Mouse (Mus musculus) CH12.LX (cell line): ENCODE measurements around the gene Ppt2. TPM values are rescaled to one million over a fixed set of nuclear protein-coding genes. Genes with fewer than 3 reads are reported as not detected.

ENCODE experiments used
- DNase-seq: peaks from one replicate; pipeline ENCODE4 v3.0.0-alpha.2; 2013; ENCODE audit errors: extremely low read depth
- H3K27ac ChIP-seq: 2 replicates; pipeline ENCODE4 v1.5.1; 2012; ENCODE audit warnings: low read depth, mild to moderate bottlenecking, control low read depth, moderate library complexity; ENCODE audit not compliant: insufficient read depth
- H3K27me3 ChIP-seq: replicated peaks from 2 replicates; pipeline ENCODE3; 2012; ENCODE audit warnings: inconsistent platforms
- H3K36me3 ChIP-seq, 2 experiments: replicated peaks in 1 of 2; 2 replicates each; pipeline versions ENCODE3 to v1.6.1; 2012; ENCODE audit warnings: inconsistent platforms in 1 of 2, low read length in 1 of 2, mild to moderate bottlenecking in 1 of 2, mixed read lengths in 1 of 2, moderate library complexity in 1 of 2; ENCODE audit not compliant: control insufficient read depth in 1 of 2, insufficient read depth in 1 of 2
- H3K4me1 ChIP-seq, 2 experiments: 2 replicates each; pipeline ENCODE4 v1.6.1; 2012; ENCODE audit warnings: inconsistent platforms in 1 of 2, moderate library complexity in 1 of 2; ENCODE audit not compliant: insufficient read depth in 2 of 2, control insufficient read depth in 1 of 2
- H3K4me2 ChIP-seq: 2 replicates; pipeline ENCODE4 v1.6.1; 2012; ENCODE audit warnings: low read depth, mild to moderate bottlenecking, control low read depth; ENCODE audit not compliant: poor library complexity, insufficient read depth, severe bottlenecking
- H3K4me3 ChIP-seq, 3 experiments: fragments of 150-350 bp in 1 of 3; sonication (generic) in 1 of 3; replicated peaks in 1 of 3; 2 replicates each; pipeline versions ENCODE3 to v1.5.1; 2011 to 2012; ENCODE audit warnings: low read depth in 2 of 3, low read length in 2 of 3, mild to moderate bottlenecking in 2 of 3, moderate library complexity in 2 of 3, control low read depth in 1 of 3, improper control_type of control experiment in 1 of 3, inconsistent platforms in 1 of 3, mixed read lengths in 1 of 3; ENCODE audit not compliant: poor library complexity in 1 of 3
- H3K79me2 ChIP-seq: replicated peaks from 2 replicates; pipeline ENCODE4 v1.6.1; 2012; ENCODE audit warnings: mild to moderate bottlenecking, moderate library complexity; ENCODE audit not compliant: control insufficient read depth, poor library complexity, insufficient read depth, severe bottlenecking; ENCODE audit errors: extremely low read depth
- H3K9ac ChIP-seq: 2 replicates; pipeline ENCODE4 v1.6.1; 2012; ENCODE audit warnings: low read depth, mild to moderate bottlenecking, control low read depth, moderate library complexity; ENCODE audit not compliant: insufficient read depth
- H3K9me3 ChIP-seq: replicated peaks from 2 replicates; pipeline ENCODE3; 2012; ENCODE audit warnings: low read length, inconsistent platforms, mixed read lengths
- BHLHE40 ChIP-seq: IDR thresholded peaks from 2 replicates; pipeline ENCODE4 v1.6.1; 2011; ENCODE audit warnings: mild to moderate bottlenecking, low read depth, low read length, improper control_type of control experiment
- CHD1 ChIP-seq: IDR thresholded peaks from 2 replicates; pipeline ENCODE4 v1.6.1; 2012; ENCODE audit warnings: low read depth, low read length, improper control_type of control experiment, inconsistent platforms
- CHD2 ChIP-seq: IDR thresholded peaks from 2 replicates; pipeline ENCODE4 v1.6.1; 2011; ENCODE audit warnings: low read length, improper control_type of control experiment
- ELF1 ChIP-seq: IDR thresholded peaks from 2 replicates; pipeline ENCODE4 v1.6.1; 2014; ENCODE audit warnings: low read depth, mild to moderate bottlenecking, inconsistent platforms, low read length, improper control_type of control experiment
- EP300 ChIP-seq: IDR thresholded peaks from 2 replicates; pipeline ENCODE4 v1.6.1; 2011; ENCODE audit warnings: low read length, improper control_type of control experiment
- HCFC1 ChIP-seq: IDR thresholded peaks from 2 replicates; pipeline ENCODE4 v1.6.1; 2012; ENCODE audit warnings: low read depth, mild to moderate bottlenecking, inconsistent platforms, low read length, improper control_type of control experiment
- IRF4 ChIP-seq: IDR thresholded peaks from 2 replicates; pipeline ENCODE4 v1.6.1; 2014; ENCODE audit warnings: low read depth, mild to moderate bottlenecking, inconsistent platforms, low read length, improper control_type of control experiment
- JUN ChIP-seq: IDR thresholded peaks from 2 replicates; pipeline ENCODE4 v1.6.1; 2011; ENCODE audit warnings: low read depth, mild to moderate bottlenecking, low read length, improper control_type of control experiment, moderate library complexity; ENCODE audit not compliant: insufficient read depth
- KAT2A ChIP-seq: IDR thresholded peaks from 2 replicates; pipeline ENCODE4 v1.6.1; 2012; ENCODE audit warnings: low read length, improper control_type of control experiment, inconsistent platforms; ENCODE audit not compliant: insufficient replicate concordance
- MAFK ChIP-seq: IDR thresholded peaks from 2 replicates; pipeline ENCODE4 v1.6.1; 2011; ENCODE audit warnings: low read length, improper control_type of control experiment; ENCODE audit not compliant: insufficient replicate concordance
- MAX ChIP-seq: IDR thresholded peaks from 2 replicates; pipeline ENCODE4 v1.6.1; 2011; ENCODE audit warnings: low read length, improper control_type of control experiment
- MAZ ChIP-seq: IDR thresholded peaks from 2 replicates; pipeline ENCODE4 v1.6.1; 2012; ENCODE audit warnings: low read depth, mild to moderate bottlenecking, inconsistent platforms, low read length, improper control_type of control experiment, moderate library complexity
- MXI1 ChIP-seq: IDR thresholded peaks from 2 replicates; pipeline ENCODE4 v1.6.1; 2011; ENCODE audit warnings: mild to moderate bottlenecking, low read depth, low read length, improper control_type of control experiment
- NELFE ChIP-seq: IDR thresholded peaks from 2 replicates; pipeline ENCODE4 v1.6.1; 2011; ENCODE audit warnings: low read depth, low read length, improper control_type of control experiment
- NRF1 ChIP-seq: IDR thresholded peaks from 2 replicates; pipeline ENCODE4 v1.6.1; 2014; ENCODE audit warnings: low read depth, mild to moderate bottlenecking, inconsistent platforms, low read length, improper control_type of control experiment, moderate library complexity
- POLR2A ChIP-seq: IDR thresholded peaks from 2 replicates; pipeline ENCODE4 v1.6.1; 2011; ENCODE audit warnings: low read depth, mild to moderate bottlenecking, improper control_type of control experiment, low read length
- SIN3A ChIP-seq: IDR thresholded peaks from 2 replicates; pipeline ENCODE4 v1.6.1; 2012; ENCODE audit warnings: low read length, improper control_type of control experiment, inconsistent platforms
- TBP ChIP-seq: conservative IDR thresholded peaks from 2 replicates; pipeline ENCODE4 v1.6.1; 2011; ENCODE audit warnings: low read depth, low read length, improper control_type of control experiment
- TCF12 ChIP-seq: IDR thresholded peaks from 2 replicates; pipeline ENCODE4 v1.6.1; 2014; ENCODE audit warnings: low read depth, mild to moderate bottlenecking, inconsistent platforms, low read length, improper control_type of control experiment
- UBTF ChIP-seq: IDR thresholded peaks from 2 replicates; pipeline ENCODE4 v1.6.1; 2012; ENCODE audit warnings: low read depth, mild to moderate bottlenecking, inconsistent platforms, low read length, improper control_type of control experiment, moderate library complexity
- USF2 ChIP-seq: conservative IDR thresholded peaks from 2 replicates; pipeline ENCODE4 v1.6.1; 2011; ENCODE audit warnings: low read depth, low read length, improper control_type of control experiment
- ZMIZ1 ChIP-seq: IDR thresholded peaks from 2 replicates; pipeline ENCODE4 v1.6.1; 2012; ENCODE audit warnings: low read depth, mild to moderate bottlenecking, inconsistent platforms, low read length, improper control_type of control experiment
- ZNF384 ChIP-seq: IDR thresholded peaks from 2 replicates; pipeline ENCODE4 v1.6.1; 2012; ENCODE audit warnings: low read depth, low read length, improper control_type of control experiment, inconsistent platforms
- dilution Hi-C: fragments of 300-500 bp; cut with MboI; formaldehyde crosslinking; loops from 2 replicates; pipeline ENCODE4 v1.14.3; 2020; ENCODE audit warnings: low sequenced_read_pairs; ENCODE audit not compliant: extremely low pct_unique_long_range_greater_than_20kb, extremely low pct_ligation_motif_present
- in situ Hi-C: fragments of 300-500 bp; cut with MboI; formaldehyde crosslinking; loops from 3 replicates; pipeline ENCODE4 v1.14.3; 2019; ENCODE audit warnings: low sequenced_read_pairs, low pct_ligation_motif_present, low pct_unique_long_range_greater_than_20kb, mixed read lengths
- polyA plus RNA-seq: library from polyadenylated mRNA; unstranded; fragments of >175 nt; gene quantifications from 2 replicates; pipeline ENCODE4 v1.2.1, GENCODE M21; 2012; ENCODE audit warnings: low read depth; ENCODE audit not compliant: insufficient read length
- total RNA-seq, 2 experiments: library from RNA; depleted of rRNA; stranded (reverse); fragments of 300-350 nt in 1 of 2; fragments of >200 nt in 1 of 2; gene quantifications; 2 replicates each; pipeline ENCODE4 v1.2.3; 2012 to 2014

The Ppt2 gene
- total and polyA plus RNA-seq, 3 experiments: 0.84 to 1.9 TPM; not detected in 1

GRCm38 (mm10) chr17:34607997-34608396 is 20.3 kb downstream of the Ppt2 start:
- Histone ChIP-seq H3K79me2 (peaks cover 5% of the 10 kb centered on the region), H3K9ac (no peak overlapping the region), H3K9me3 (no peaks in the 10 kb centered on the region), H3K36me3 (peaks cover 29 to 54% of the 10 kb centered on the region in 2 experiments), H3K27ac (no peak overlapping the region), H3K27me3 (no peaks in the 10 kb centered on the region), H3K4me2 (no peak overlapping the region), H3K4me3 (no peak overlapping the region), H3K4me1 (peaks cover 9 to 26% of the 10 kb centered on the region in 2 experiments)
- in situ Hi-C loops: no loop called here
- TF ChIP-seq MAX (no peak), HCFC1 (no peak), BHLHE40 (no peak), EP300 (no peak), IRF4 (no peak), TCF12 (no peak), USF2 (no peak)
- no peak for DNase-seq
- dilution Hi-C loops: no loop called here

- Histone ChIP-seq H3K4me3 (peak overlapping the region; percentile 63 to 97 (median 82)), H3K9me3 (no peaks in the 10 kb centered on the region), H3K4me2 (peak overlapping the region; percentile 71), H3K36me3 (peaks cover 19 to 48% of the 10 kb centered on the region in 2 experiments), H3K79me2 (peaks cover 12% of the 10 kb centered on the region), H3K4me1 (peaks cover 12 to 39% of the 10 kb centered on the region in 2 experiments), H3K27ac (peak overlapping the region; percentile 66), H3K27me3 (no peaks in the 10 kb centered on the region), H3K9ac (peak overlapping the region; percentile 97)
- dilution Hi-C loops: no loop called here
- TF ChIP-seq NELFE (no peak), KAT2A (no peak), ZMIZ1 (no peak), MXI1 (0 out of 2 replicates have a peak, but pooled peaks have one; percentile 5), EP300 (no peak)
- in situ Hi-C loops: no loop called here
- DNase-seq: peak; percentile 20
Measured at GRCm38 (mm10) chr17:34606186-34607039, 21.9 kb downstream of the Ppt2 start.

DNA sequence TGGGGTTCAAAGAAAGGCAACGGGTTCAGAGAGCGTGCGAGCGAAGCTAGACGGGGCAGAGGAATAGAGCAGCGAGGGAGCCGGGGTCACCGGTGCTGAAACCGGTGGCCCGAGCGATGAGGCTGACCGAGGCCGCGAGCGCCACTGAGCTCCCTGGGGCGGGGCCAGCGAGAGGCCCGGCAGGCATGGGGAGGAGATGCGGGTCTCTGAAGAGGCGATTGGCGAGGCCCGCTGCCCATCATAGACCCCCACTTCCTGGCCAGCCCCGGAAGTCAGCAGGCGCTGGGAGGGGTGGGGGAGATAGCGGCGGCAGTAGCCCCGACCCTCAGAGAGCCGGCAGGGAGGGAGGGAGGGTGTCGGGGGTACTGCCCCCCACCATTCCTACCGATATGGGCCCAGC is 22.7 kb downstream of the Ppt2 start:
- peaks cover 16 to 44% of the 10 kb centered on the region in 2 experiments for H3K36me3 ChIP-seq
- peaks cover 12 to 39% of the 10 kb centered on the region in 2 experiments for H3K4me1 ChIP-seq
- H3K9ac ChIP-seq: peak overlapping the region; percentile 97
- no peaks in the 10 kb centered on the region for H3K27me3 ChIP-seq
- peak overlapping the region; percentile 63 to 97 (median 82) for H3K4me3 ChIP-seq
- peak; percentile 93 for DNase-seq
- no peaks in the 10 kb centered on the region for H3K9me3 ChIP-seq
- H3K79me2 ChIP-seq: peaks cover 12% of the 10 kb centered on the region
- dilution Hi-C loops: no loop called here
- H3K27ac ChIP-seq: peak overlapping the region; percentile 66
- in situ Hi-C loops: no loop called here
- H3K4me2 ChIP-seq: peak overlapping the region; percentile 86
- no peak for TF ChIP-seq BHLHE40
- TF ChIP-seq JUN: no peak
- TF ChIP-seq CHD1: no peak
- TF ChIP-seq HCFC1: peak; percentile 81
- TF ChIP-seq MAFK: no peak
- peak; percentile 34; the same call in 1 of the 2 replicates for TF ChIP-seq UBTF
- TF ChIP-seq ZNF384: no peak
- peak; percentile 20; the same call in 1 of the 2 replicates for TF ChIP-seq IRF4
- TF ChIP-seq KAT2A: peak; percentile 65; the same call in 1 of the 2 replicates
- peak; percentile 96 for TF ChIP-seq POLR2A
- TF ChIP-seq ELF1: peak; percentile 88
- peak; percentile 96 for TF ChIP-seq MAZ
- TF ChIP-seq TBP: peak; percentile 71
- TF ChIP-seq SIN3A: peak; percentile 75; the same call in 1 of the 2 replicates
- peak; percentile 60 for TF ChIP-seq CHD2
- TF ChIP-seq NRF1: peak; percentile 40; the same call in 1 of the 2 replicates
- TF ChIP-seq TCF12: peak; percentile 83
- peak; percentile 87 for TF ChIP-seq ZMIZ1
